Mouse (Mus musculus) liver, adult 2 months (tissue): ENCODE results near the gene Lrg1. TPM values are rescaled to one million over a fixed set of nuclear protein-coding genes. Genes with fewer than 3 reads are reported as not detected.
"Not testable (repeated sequence)": the region's sequence is repeated elsewhere in the genome, so short reads cannot be mapped to it uniquely, and the experiment has no call there.

Source experiments
- DNase-seq: peaks from one replicate; pipeline ENCODE4 v3.0.0-alpha.2; 2011; ENCODE audit warnings: low read depth, low spot score; ENCODE audit errors: extremely low read depth
- H3K27ac ChIP-seq: fragments of 200-500 bp; replicated peaks from 2 replicates; pipeline ENCODE4 v1.5.1; 2012; ENCODE audit warnings: low read depth, mild to moderate bottlenecking, control low read depth, inconsistent platforms, low read length; ENCODE audit not compliant: insufficient read depth
- H3K27me3 ChIP-seq: fragments of 200-500 bp; 2 replicates; pipeline ENCODE4 v1.6.1; 2012; ENCODE audit warnings: mild to moderate bottlenecking, moderate library complexity, low read length, inconsistent platforms; ENCODE audit not compliant: control insufficient read depth, insufficient read depth
- H3K36me3 ChIP-seq: fragments of 200-500 bp; 2 replicates; pipeline ENCODE4 v1.6.1; 2012; ENCODE audit warnings: low read length, inconsistent platforms; ENCODE audit not compliant: control insufficient read depth, insufficient read depth
- H3K4me1 ChIP-seq: fragments of 200-500 bp; 2 replicates; pipeline ENCODE4 v1.6.1; 2011; ENCODE audit warnings: low read length; ENCODE audit not compliant: control insufficient read depth, insufficient read depth
- H3K4me3 ChIP-seq: fragments of 200-500 bp; 2 replicates; pipeline ENCODE4 v1.5.1; 2011; ENCODE audit warnings: low read depth, mild to moderate bottlenecking, control low read depth, low read length, moderate library complexity; ENCODE audit not compliant: insufficient read depth
- H3K79me2 ChIP-seq: fragments of 200-500 bp; 2 replicates; pipeline ENCODE4 v1.6.1; 2012; ENCODE audit warnings: inconsistent platforms, mild to moderate bottlenecking, low read length, moderate library complexity; ENCODE audit not compliant: control insufficient read depth, insufficient read depth
- H3K9ac ChIP-seq: fragments of 200-500 bp; 2 replicates; pipeline ENCODE4 v1.6.1; 2012; ENCODE audit warnings: low read depth, mild to moderate bottlenecking, control low read depth, inconsistent platforms, low read length
- CTCF ChIP-seq: fragments of 200-500 bp; IDR thresholded peaks from 2 replicates; pipeline ENCODE4 v1.5.1; 2011; ENCODE audit warnings: low read depth, low read length, control low read depth
- POLR2A ChIP-seq: fragments of 200-500 bp; IDR thresholded peaks from 2 replicates; pipeline ENCODE4 v1.6.1; 2011; ENCODE audit warnings: low read length, control low read depth; ENCODE audit not compliant: insufficient read depth; ENCODE audit errors: extremely low read depth
- WGBS: fragments of 180-500 bp; shearing (Covaris S2); methylation state at CpG from one replicate; pipeline ENCODE4 v1.1.7; 2018; 5-methylcytosine and 5-hydroxymethylcytosine counted together
- polyA plus RNA-seq: library from polyadenylated mRNA; depleted of rRNA; stranded (reverse); fragments of >200 nt; gene quantifications from 2 replicates; pipeline ENCODE4 v1.2.3, GENCODE M21; 2012
- total RNA-seq: library from RNA; depleted of rRNA; stranded (reverse); fragments of >200 nt; gene quantifications from 2 replicates; pipeline ENCODE4 v1.2.3, GENCODE M21; 2014

Gene Lrg1
- total and polyA plus RNA-seq, 2 experiments, result 116 to 543 TPM

- Histone ChIP-seq H3K9ac (peak within 1 kb of the TSS; percentile 87), H3K27me3 (no peaks in the 10 kb centered on the region), H3K4me1 (peaks cover 16% of the 10 kb centered on the region), H3K4me3 (peak within 1 kb of the TSS; percentile 82), H3K79me2 (peaks cover 17% of the 10 kb centered on the region; the same call in 1 of the 2 replicates), H3K36me3 (peaks cover 6% of the 10 kb centered on the region), H3K27ac (peak within 1 kb of the TSS; percentile 75)
- peak; percentile 100 for DNase-seq
- under 1% methylated on average over 61 of the region's 61 CpGs for WGBS
- TF ChIP-seq POLR2A, result peak; percentile 95
- no peak for TF ChIP-seq CTCF
Observed at GRCm38 (mm10) chr17:56078880-56079795, 42.7 kb downstream of the Lrg1 start, which contains the start of gene Hdgfl2. Gene Hdgfl2 (plus strand): TSS chr17:56079634.

GRCm38 (mm10) chr17:56078361-56078760, 43.4 kb downstream of the Lrg1 start:
- H3K4me1 ChIP-seq, result peaks cover 22% of the 10 kb centered on the region
- WGBS, result 64% methylated on average over 9 of the region's 9 CpGs
- not testable (repeated sequence) for DNase-seq

GRCm38 (mm10) chr17:56077523-56077922, 44.3 kb downstream of the Lrg1 start:
- no peaks in the 10 kb centered on the region for H3K27me3 ChIP-seq
- peaks cover 7% of the 10 kb centered on the region for H3K36me3 ChIP-seq
- H3K9ac ChIP-seq, result no peak overlapping the region
- no peak overlapping the region for H3K4me3 ChIP-seq
- peaks cover 22% of the 10 kb centered on the region for H3K4me1 ChIP-seq
- no peak for DNase-seq
- 84% methylated on average over 5 of the region's 5 CpGs for WGBS
- H3K27ac ChIP-seq, result no peak overlapping the region
- TF ChIP-seq CTCF (no peak), POLR2A (no peak)
- H3K79me2 ChIP-seq, result peaks cover 19% of the 10 kb centered on the region; the same call in 1 of the 2 replicates

More at GRCm38 (mm10) chr17:56078361-56078760, 43.4 kb downstream of the Lrg1 start:
- not testable (repeated sequence) for H3K4me3 ChIP-seq, H3K36me3 ChIP-seq, H3K27me3 ChIP-seq, H3K9ac ChIP-seq
- Histone ChIP-seq H3K27ac (peak overlapping the region; percentile 75), H3K79me2 (peaks cover 17% of the 10 kb centered on the region; the same call in 1 of the 2 replicates)

- TF ChIP-seq CTCF (peak; percentile 45), POLR2A (peak; percentile 51; the same call in 1 of the 2 replicates)
- DNase-seq, result peak; percentile 83
Observed at GRCm38 (mm10) chr17:56074827-56075208, 47.0 kb downstream of the Lrg1 start, which contains the start of gene Ubxn6. Gene Ubxn6 (minus strand): TSS chr17:56075028.

GRCm38 (mm10) chr17:56074097-56074826, 47.5 kb downstream of the Lrg1 start:
- TF ChIP-seq POLR2A, result no peak
- no peak for TF ChIP-seq CTCF
- Histone ChIP-seq H3K4me3 (peak overlapping the region; percentile 89), H3K27ac (peak overlapping the region; percentile 99), H3K27me3 (no peaks in the 10 kb centered on the region), H3K9ac (peak overlapping the region; percentile 88), H3K79me2 (peaks cover 3% of the 10 kb centered on the region; the same call in 1 of the 2 replicates), H3K4me1 (peaks cover 12% of the 10 kb centered on the region), H3K36me3 (peaks cover 24% of the 10 kb centered on the region)
- WGBS, result 8% methylated on average over 22 of the region's 22 CpGs
- peak; percentile 79 for DNase-seq

More at GRCm38 (mm10) chr17:56074827-56075208, 47.0 kb downstream of the Lrg1 start, which contains the start of gene Ubxn6:
- peaks cover 12% of the 10 kb centered on the region for H3K4me1 ChIP-seq
- H3K27me3 ChIP-seq, result no peaks in the 10 kb centered on the region
- H3K4me3 ChIP-seq, result peak within 1 kb of the TSS; percentile 89
- WGBS, result under 1% methylated on average over 35 of the region's 35 CpGs
- peak within 1 kb of the TSS; percentile 88 for H3K9ac ChIP-seq
- H3K79me2 ChIP-seq, result peaks cover 3% of the 10 kb centered on the region; the same call in 1 of the 2 replicates
- H3K36me3 ChIP-seq, result peaks cover 21% of the 10 kb centered on the region
- peak within 1 kb of the TSS; percentile 99 for H3K27ac ChIP-seq
